Mouse (Mus musculus): ENCODE data around the gene Rsph4a. TPM values are rescaled to one million over a fixed set of nuclear protein-coding genes. Genes with fewer than 3 reads are reported as not detected.
A peak's percentile ranks its signal among the peaks of the same experiment; 100 is the strongest.
"Not testable (repeated sequence)": the region's sequence is repeated elsewhere in the genome, so short reads cannot be mapped to it uniquely, and the experiment has no call there.

Rsph4a gene
- polyA plus RNA-seq (2016; fragmentation: Nextera tagmentation; extraction: Ambion mirVana): 0.71 and 1.3 TPM in 2 replicates

- 6% methylated on average over 17 of the region's 17 CpGs for WGBS
- H3K27me3 ChIP-seq: no peaks in the 10 kb centered on the region
- peaks cover 4% of the 10 kb centered on the region; the same call in 1 of the 2 replicates for H3K4me1 ChIP-seq
- no peak within 1 kb of the TSS for H3K27ac ChIP-seq
- peak within 1 kb of the TSS; percentile 37 for H3K4me3 ChIP-seq
- H3K9ac ChIP-seq: peak within 1 kb of the TSS; percentile 33; the same call in 1 of the 2 replicates
- peak; percentile 98 for ATAC-seq (ENCODE audit: low FRiP score)
- H3K36me3 ChIP-seq: no peaks in the 10 kb centered on the region
- H3K9me3 ChIP-seq (replicated peaks): no peaks in the 10 kb centered on the region
- H3K4me2 ChIP-seq (replicated peaks): peak within 1 kb of the TSS; percentile 62
Observed at GRCm38 (mm10) chr10:33904530-33905481, at the start of gene Rsph4a. Gene Rsph4a, plus strand, starts transcription at chr10:33905111.

GRCm38 (mm10) chr10:33857421-33857820, 47.5 kb upstream of the Rsph4a start, which contains the start of gene Sult3a1:
Gene Sult3a1, plus strand, starts transcription at chr10:33857721.
- no peak within 1 kb of the TSS for H3K27ac ChIP-seq
- H3K9ac ChIP-seq: no peak within 1 kb of the TSS
- ATAC-seq (ENCODE audit: low FRiP score): no peak

GRCm38 (mm10) chr10:33865994-33866393, 38.9 kb upstream of the Rsph4a start:
- no peak overlapping the region for H3K9ac ChIP-seq
- no peaks in the 10 kb centered on the region for H3K9me3 ChIP-seq (replicated peaks)
- H3K4me1 ChIP-seq: no peaks in the 10 kb centered on the region
- H3K4me3 ChIP-seq: no peak overlapping the region
- no peak overlapping the region for H3K27ac ChIP-seq
- WGBS: 80% methylated on average over 2 of the region's 2 CpGs
- ATAC-seq (ENCODE audit: low FRiP score): no peak
- H3K4me2 ChIP-seq (replicated peaks): no peak overlapping the region
- no peaks in the 10 kb centered on the region for H3K36me3 ChIP-seq
- H3K27me3 ChIP-seq: no peaks in the 10 kb centered on the region

More at GRCm38 (mm10) chr10:33857421-33857820, 47.5 kb upstream of the Rsph4a start, which contains the start of gene Sult3a1:
- Histone ChIP-seq H3K36me3 (no peaks in the 10 kb centered on the region), H3K27me3 (no peaks in the 10 kb centered on the region), H3K9me3 (replicated peaks) (no peaks in the 10 kb centered on the region), H3K4me3 (no peak within 1 kb of the TSS), H3K4me2 (replicated peaks) (no peak within 1 kb of the TSS), H3K4me1 (no peaks in the 10 kb centered on the region)

GRCm38 (mm10) chr10:33870441-33870840, 34.5 kb upstream of the Rsph4a start:
- 35% methylated on average over 1 of the region's 1 CpGs for WGBS
- Histone ChIP-seq H3K36me3 (no peaks in the 10 kb centered on the region), H3K27me3 (no peaks in the 10 kb centered on the region), H3K4me3 (no peak overlapping the region), H3K9ac (no peak overlapping the region), H3K27ac (no peak overlapping the region), H3K4me2 (replicated peaks) (no peak overlapping the region), H3K9me3 (replicated peaks) (no peaks in the 10 kb centered on the region), H3K4me1 (no peaks in the 10 kb centered on the region)
- no peak for ATAC-seq (ENCODE audit: low FRiP score)

GRCm38 (mm10) chr10:33872672-33873398, 32.1 kb upstream of the Rsph4a start:
- 79% methylated on average over 2 of the region's 2 CpGs for WGBS
- no peak overlapping the region for H3K4me2 ChIP-seq (replicated peaks)
- no peaks in the 10 kb centered on the region for H3K36me3 ChIP-seq
- no peaks in the 10 kb centered on the region for H3K27me3 ChIP-seq
- H3K4me1 ChIP-seq: no peaks in the 10 kb centered on the region
- H3K9me3 ChIP-seq (replicated peaks): no peaks in the 10 kb centered on the region
- no peak for ATAC-seq (ENCODE audit: low FRiP score)
- H3K27ac ChIP-seq: no peak overlapping the region
- H3K4me3 ChIP-seq: no peak overlapping the region
- H3K9ac ChIP-seq: no peak overlapping the region

- WGBS: 76% methylated on average over 2 of the region's 2 CpGs
- not testable (repeated sequence) for H3K9ac ChIP-seq
Observed at GRCm38 (mm10) chr10:33882411-33882810, 22.5 kb upstream of the Rsph4a start.

DNA sequence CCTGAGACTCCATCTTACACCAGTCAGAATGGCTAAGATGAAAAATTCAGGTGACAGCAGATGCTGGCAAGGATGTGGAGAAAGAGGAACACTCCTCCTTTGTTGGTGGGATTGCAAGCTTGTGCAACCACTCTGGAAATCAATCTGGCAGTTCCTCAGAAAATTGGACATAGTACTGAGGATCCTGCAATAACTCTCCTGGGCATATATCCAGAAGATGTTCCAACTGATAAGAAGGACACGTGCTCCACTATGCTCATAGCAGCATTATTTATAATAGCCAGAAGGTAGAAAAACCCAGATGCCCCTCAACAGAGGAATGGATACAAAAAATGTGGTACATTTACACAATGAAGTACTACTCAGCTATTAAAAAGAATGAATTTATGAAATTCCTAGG, 3.4 kb upstream of the Rsph4a start:
- not testable (repeated sequence) for H3K36me3 ChIP-seq; H3K4me3 ChIP-seq; H3K27me3 ChIP-seq; H3K9ac ChIP-seq; H3K27ac ChIP-seq; H3K9me3 ChIP-seq (replicated peaks); ATAC-seq (ENCODE audit: low FRiP score); H3K4me1 ChIP-seq; H3K4me2 ChIP-seq (replicated peaks)
- 88% methylated on average over 1 of the region's 1 CpGs for WGBS

More at GRCm38 (mm10) chr10:33882411-33882810, 22.5 kb upstream of the Rsph4a start:
- not testable (repeated sequence) for H3K36me3 ChIP-seq; H3K27me3 ChIP-seq; H3K4me2 ChIP-seq (replicated peaks); H3K9me3 ChIP-seq (replicated peaks); H3K27ac ChIP-seq; H3K4me1 ChIP-seq; H3K4me3 ChIP-seq; ATAC-seq (ENCODE audit: low FRiP score)

GRCm38 (mm10) chr10:33905489-33905888, 578 bp downstream of the Rsph4a start:
- Histone ChIP-seq H3K4me2 (replicated peaks) (peak overlapping the region; percentile 62), H3K4me3 (peak overlapping the region; percentile 37; the same call in 1 of the 2 replicates), H3K9ac (no peak overlapping the region), H3K9me3 (replicated peaks) (no peaks in the 10 kb centered on the region), H3K27me3 (no peaks in the 10 kb centered on the region), H3K27ac (no peak overlapping the region), H3K36me3 (no peaks in the 10 kb centered on the region), H3K4me1 (peaks cover 4% of the 10 kb centered on the region; the same call in 1 of the 2 replicates)
- 3% methylated on average over 6 of the region's 6 CpGs for WGBS
- ATAC-seq (ENCODE audit: low FRiP score): no peak

GRCm38 (mm10) chr10:33940702-33941101, 35.8 kb downstream of the Rsph4a start:
- ATAC-seq (ENCODE audit: low FRiP score): no peak
- no peaks in the 10 kb centered on the region for H3K27me3 ChIP-seq
- H3K4me2 ChIP-seq (replicated peaks): no peak overlapping the region
- peaks cover 64% of the 10 kb centered on the region for H3K36me3 ChIP-seq
- H3K4me1 ChIP-seq: 0 out of 2 replicates have a peak, but pooled peaks cover 2% of the 10 kb centered on the region
- H3K4me3 ChIP-seq: no peak overlapping the region
- no peak overlapping the region for H3K9ac ChIP-seq
- H3K27ac ChIP-seq: no peak overlapping the region
- no peaks in the 10 kb centered on the region for H3K9me3 ChIP-seq (replicated peaks)

- no peak for ATAC-seq (ENCODE audit: low FRiP score)
- Histone ChIP-seq H3K27me3 (no peaks in the 10 kb centered on the region), H3K36me3 (peaks cover 36% of the 10 kb centered on the region), H3K27ac (no peak overlapping the region), H3K4me1 (peaks cover 14% of the 10 kb centered on the region; the same call in 1 of the 2 replicates), H3K9me3 (replicated peaks) (no peaks in the 10 kb centered on the region), H3K4me3 (no peak overlapping the region), H3K9ac (no peak overlapping the region), H3K4me2 (replicated peaks) (no peak overlapping the region)
- WGBS: 87% methylated on average over 3 of the region's 3 CpGs
Observed at GRCm38 (mm10) chr10:33945390-33945789, 40.5 kb downstream of the Rsph4a start.

GRCm38 (mm10) chr10:33946336-33946735, 41.4 kb downstream of the Rsph4a start:
- Histone ChIP-seq H3K4me2 (replicated peaks) (no peak overlapping the region), H3K4me3 (no peak overlapping the region), H3K36me3 (peaks cover 31% of the 10 kb centered on the region), H3K9me3 (replicated peaks) (no peaks in the 10 kb centered on the region), H3K4me1 (peaks cover 14% of the 10 kb centered on the region; the same call in 1 of the 2 replicates), H3K9ac (no peak overlapping the region), H3K27ac (no peak overlapping the region), H3K27me3 (no peaks in the 10 kb centered on the region)
- ATAC-seq (ENCODE audit: low FRiP score): no peak
- WGBS: 90% methylated on average over 2 of the region's 2 CpGs
